Mouse (Mus musculus) MEL-GATA-1-ER (cell line): ENCODE results near the gene Tsnaxip1.

Source experiments
- DNase-seq: peaks from one replicate; pipeline ENCODE4 v3.0.0-alpha.2; 2012; ENCODE audit warnings: low read depth; ENCODE audit errors: extremely low read depth

The Tsnaxip1 gene

DNA sequence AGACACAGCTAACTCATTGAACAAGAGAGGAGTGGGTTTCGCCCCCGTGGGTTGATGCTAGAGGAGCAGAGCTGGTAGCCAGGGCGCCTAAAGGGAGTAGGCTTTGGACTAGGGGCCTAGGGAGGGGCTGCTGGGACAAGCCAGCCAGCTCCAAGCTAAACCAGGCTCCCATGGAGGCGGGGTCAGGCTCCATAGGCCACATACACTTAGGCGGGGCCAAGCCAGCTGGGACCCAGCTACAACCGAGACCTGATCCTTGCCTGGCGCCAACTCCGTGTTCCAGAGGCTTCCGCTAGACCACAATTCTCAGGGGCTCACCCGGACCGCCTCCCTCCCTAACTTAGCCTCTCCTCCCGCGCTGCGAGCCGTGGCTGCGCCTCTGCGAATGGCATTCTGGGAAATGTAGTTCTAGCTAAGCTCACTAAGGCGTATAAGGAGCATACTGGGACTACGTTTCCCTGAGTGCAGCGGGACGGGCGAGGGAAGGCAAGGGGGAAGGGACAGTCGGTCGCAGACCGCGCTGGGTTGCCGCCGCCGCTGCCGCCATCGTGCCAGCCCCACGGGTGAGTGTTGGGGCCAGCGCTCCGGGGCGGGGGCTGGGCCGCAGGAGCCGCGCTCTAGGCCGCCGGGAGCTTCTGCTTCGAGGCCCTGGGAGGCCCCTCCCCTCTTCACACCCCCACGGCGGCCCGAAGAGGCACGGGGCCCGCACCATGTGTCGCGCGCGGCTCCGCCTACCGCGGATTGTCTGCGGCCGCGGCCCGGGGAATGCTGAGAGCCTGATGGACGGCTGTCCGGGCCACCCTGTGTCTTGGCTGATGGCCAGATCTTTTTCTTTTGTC lies 32.8 kb downstream of the Tsnaxip1 start, which contains the start of gene Nutf2:
TSS of gene Nutf2 (plus strand) at position 438 of the 839 bp plus-strand sequence.
- peak; percentile 98 for DNase-seq

DNA sequence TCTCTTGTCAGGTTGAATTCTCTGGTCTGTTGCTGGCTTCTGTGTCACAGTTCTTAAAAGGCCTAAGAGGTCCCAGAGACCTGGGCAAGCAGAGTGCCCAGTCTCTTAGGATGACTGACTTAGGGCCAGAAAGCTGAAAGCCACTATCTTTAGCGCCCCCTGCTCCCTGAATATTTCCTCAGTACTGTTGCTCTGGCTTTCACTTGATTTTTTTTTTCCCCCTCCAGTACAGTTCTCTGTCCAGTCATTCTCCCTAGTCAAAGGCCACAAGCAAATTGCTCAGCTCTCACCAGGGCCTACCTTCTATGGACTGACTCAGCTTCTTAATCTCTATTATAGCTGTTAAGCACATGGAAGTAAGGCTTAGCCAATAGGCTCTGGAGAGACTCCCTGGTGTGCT lies 34.4 kb downstream of the Tsnaxip1 start:
- DNase-seq, result no peak

DNA sequence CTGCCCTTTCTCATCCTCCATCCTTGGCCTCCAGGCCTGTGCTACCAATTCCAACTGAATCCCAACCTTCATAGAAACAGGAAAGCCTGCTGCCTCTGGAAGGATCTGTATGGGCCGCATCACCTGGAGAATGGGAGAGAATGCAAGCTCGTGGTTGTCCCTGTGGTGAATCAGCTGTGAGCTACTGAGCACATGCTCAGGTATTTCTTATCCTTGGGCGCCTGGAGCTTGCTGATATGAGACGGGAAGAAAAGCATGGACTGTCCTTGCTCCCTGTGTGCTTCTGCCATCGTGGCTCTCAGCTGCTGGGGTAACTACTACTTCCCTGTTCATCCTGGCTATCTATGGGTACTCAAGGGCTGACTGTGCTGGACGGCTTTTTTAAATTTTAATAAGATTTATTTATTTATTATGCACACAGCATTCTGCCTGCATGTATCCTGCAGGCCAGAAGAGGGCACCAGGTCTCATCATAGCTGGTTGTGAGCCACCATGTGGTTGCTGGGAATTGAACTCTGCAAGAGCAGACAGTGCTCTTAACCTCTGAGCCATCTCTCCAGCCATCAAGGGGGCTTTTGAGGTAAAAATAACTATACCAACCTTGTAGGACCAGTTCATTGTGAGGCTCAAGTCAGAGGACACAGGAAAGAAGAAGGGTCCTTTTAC lies 39.0 kb downstream of the Tsnaxip1 start:
- no peak for DNase-seq

DNA sequence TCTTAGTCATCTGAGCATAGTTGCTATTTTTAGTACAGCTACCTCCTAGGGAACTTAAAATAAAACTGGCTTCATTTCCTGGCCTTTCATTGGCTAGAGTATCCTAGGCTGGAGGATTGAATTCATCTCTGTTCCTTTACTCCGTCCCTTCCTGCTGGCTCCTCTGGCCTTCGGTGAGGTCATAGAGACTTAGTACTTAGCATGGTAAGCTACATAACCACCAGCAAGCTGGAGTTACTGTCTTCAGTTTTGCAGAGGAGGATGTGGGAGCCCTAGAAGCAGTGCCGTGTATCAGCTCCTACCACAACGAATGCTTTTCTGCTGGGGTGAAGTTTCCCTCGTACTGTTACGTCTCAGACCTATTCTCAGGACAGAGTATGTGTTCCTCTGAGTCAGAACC lies 46.8 kb downstream of the Tsnaxip1 start:
- no peak for DNase-seq

DNA sequence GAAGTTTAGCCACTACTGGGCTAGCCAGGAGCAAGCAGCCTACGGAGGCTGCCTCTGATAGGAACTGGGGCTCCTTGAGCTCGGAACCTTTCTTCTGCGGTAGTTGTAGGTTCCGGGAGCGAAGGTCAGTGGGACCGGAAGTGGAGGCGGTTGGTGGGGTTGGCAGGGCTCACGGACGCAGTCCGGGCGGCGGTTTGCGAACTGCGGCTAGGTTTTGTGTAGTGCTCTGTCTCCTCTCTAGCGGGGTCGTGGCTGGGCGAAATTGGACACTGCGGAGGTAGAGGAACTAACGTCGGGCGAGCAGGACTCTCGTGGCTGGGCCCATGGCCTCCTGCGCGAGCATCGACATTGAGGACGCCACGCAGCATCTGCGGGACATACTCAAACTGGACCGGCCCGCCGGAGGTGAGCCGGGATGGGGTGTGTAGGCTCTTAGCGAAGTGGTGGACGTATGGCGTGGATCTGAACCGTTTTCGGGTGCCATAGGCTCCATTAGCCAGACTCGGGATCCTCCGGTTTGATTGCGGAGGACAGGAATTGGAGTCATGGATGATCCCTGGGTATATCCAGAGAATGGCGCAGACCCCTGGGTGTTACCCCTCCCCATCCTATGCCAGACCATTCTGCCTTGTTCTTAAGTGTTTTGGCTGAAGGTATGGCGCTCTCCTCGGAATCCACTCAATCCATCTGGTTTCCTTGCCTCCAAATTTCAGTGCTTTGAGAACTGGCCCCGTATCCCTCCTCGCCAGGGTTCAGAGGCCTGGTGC lies 53.4 kb downstream of the Tsnaxip1 start, which contains the start of gene Edc4:
TSS of gene Edc4 (plus strand) at position 128 of the 767 bp plus-strand sequence.
- peak; percentile 70 for DNase-seq

DNA sequence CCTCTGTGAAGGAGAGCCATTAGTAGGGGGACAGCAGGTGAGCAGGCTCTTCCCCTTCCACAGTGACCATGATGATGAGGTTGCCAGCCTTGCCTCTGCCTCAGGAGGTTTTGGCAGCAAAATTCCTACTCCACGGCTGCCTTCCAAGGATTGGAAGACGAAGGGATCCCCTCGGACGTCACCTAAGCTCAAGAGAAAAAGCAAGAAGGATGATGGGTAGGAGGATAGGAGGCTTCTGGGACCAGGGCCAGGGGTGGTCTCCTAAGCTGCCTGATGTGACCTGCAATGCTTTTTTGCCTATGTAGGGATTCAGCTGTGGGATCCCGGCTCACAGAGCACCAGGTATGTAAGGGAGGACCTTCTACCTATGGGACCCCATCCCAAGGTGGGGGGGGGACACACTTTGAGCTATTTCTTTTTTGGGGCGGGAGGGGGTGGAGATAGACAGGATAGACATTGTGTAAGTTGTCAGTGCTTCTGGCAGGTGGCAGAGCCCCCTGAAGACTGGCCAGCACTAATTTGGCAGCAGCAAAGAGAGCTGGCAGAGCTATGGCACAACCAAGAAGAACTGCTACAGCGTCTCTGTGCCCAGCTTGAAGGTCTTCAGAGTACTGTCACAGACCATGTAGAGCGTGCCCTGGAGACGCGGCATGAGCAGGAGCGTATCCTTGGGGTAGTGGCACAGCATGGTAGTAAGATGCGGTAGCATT lies 62.4 kb downstream of the Tsnaxip1 start:
- no peak for DNase-seq

DNA sequence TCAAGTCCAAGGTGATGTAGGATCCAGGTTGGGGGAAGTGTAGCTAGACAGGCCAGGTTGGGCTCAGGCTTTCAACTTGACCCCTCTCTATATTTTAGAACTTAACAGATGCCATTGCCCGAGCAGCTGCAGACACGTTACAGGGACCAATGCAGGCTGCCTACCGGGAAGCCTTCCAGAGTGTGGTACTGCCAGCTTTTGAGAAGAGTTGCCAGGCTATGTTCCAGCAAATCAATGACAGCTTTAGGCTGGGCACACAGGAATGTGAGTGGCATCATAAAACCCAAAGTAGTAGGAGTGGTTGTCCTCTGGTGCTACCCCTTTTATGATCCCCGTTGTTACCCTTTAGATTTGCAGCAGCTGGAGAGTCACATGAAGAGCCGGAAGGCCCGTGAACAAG lies 63.3 kb downstream of the Tsnaxip1 start:
- no peak for DNase-seq

DNA sequence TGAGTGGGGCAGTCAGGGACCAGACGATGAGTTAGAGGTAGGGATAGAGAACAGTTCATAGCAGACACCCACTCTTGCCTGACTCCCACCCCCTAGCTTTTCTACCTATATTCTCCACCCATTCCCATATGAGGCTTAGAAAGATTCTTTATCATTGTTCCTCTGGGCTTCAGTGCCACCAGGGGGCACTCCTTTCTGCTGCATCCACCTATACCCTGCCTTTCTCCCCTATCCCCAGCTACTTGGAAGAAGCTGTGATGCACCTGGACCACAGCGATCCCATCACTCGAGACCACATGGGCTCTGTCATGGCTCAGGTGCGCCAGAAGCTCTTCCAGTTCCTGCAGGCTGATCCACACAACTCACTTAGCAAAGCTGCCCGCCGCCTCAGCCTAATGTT lies 64.9 kb downstream of the Tsnaxip1 start:
- DNase-seq, result no peak

DNA sequence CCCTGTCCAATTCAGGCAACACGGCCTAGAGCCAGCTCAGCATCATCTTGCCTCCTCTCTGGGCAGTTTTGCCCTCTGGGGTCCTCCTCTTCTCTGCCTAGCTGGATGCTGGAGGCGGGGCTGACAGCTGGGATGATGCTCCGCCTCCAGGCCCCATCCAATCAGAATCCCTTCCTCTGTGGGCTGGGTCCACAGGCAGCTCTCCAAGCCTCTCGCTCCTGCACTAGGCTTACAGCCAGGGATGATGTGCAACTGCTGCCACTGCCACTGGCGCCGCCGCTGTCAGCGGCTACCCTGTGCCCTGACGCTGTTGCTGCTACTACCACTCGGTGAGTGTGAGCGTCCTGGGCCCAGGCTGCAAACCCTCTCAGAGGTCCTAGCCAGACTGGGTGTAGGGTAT lies 65.8 kb downstream of the Tsnaxip1 start, which contains the start of gene Nrn1l:
TSS of gene Nrn1l (plus strand) at position 229 of the 400 bp plus-strand sequence.
- no peak for DNase-seq
